Mouse (Mus musculus) kidney, adult 11 months (tissue): ENCODE data around the gene Olfr700.
"Not testable (repeated sequence)": the region's sequence is repeated elsewhere in the genome, so short reads cannot be mapped to it uniquely, and the experiment has no call there.

Experiments
- DNase-seq: peaks from one replicate; pipeline ENCODE4 v3.0.0; 2022

Gene Olfr700

GRCm38 (mm10) chr7:106808734-106809133 lies at the start of gene Olfr700:
Olfr700 (minus strand) TSS chr7:106808834.
- no peak for DNase-seq

- no peak for DNase-seq
These were observed 34.4 kb upstream of the Olfr700 start, which contains the start of gene Olfr703 for GRCm38 (mm10) chr7:106843060-106843459. Olfr703 (plus strand) TSS chr7:106843360.

GRCm38 (mm10) chr7:106833793-106834192 lies 25.2 kb upstream of the Olfr700 start, which contains the start of gene Olfr702:
Olfr702 (minus strand) TSS chr7:106833893.
- no peak for DNase-seq

- DNase-seq, result no peak
These were observed 9.8 kb upstream of the Olfr700 start for GRCm38 (mm10) chr7:106818414-106818813.

GRCm38 (mm10) chr7:106815775-106816174 lies 7.1 kb upstream of the Olfr700 start:
- DNase-seq, result no peak

- no peak for DNase-seq
These were observed 5.2 kb upstream of the Olfr700 start, which contains the start of gene Olfr701 for GRCm38 (mm10) chr7:106813829-106814228. Olfr701 (plus strand) TSS chr7:106814129.

GRCm38 (mm10) chr7:106793098-106793497 lies 15.5 kb downstream of the Olfr700 start, which contains the start of gene Olfr699:
Olfr699 (minus strand) TSS chr7:106793198.
- DNase-seq, result no peak

GRCm38 (mm10) chr7:106788330-106788729 lies 20.3 kb downstream of the Olfr700 start:
- no peak for DNase-seq

GRCm38 (mm10) chr7:106761008-106761407 lies 47.6 kb downstream of the Olfr700 start:
- not testable (repeated sequence) for DNase-seq

- DNase-seq, result no peak
These were observed 49.8 kb downstream of the Olfr700 start for GRCm38 (mm10) chr7:106758800-106759199.
